Mouse (Mus musculus) spleen, postnatal 14 days (tissue): ENCODE data around the gene Tmem9.

ENCODE experiments used
- DNase-seq, 2 experiments: peaks; one replicate each; pipeline ENCODE4 v3.0.0; 2021 to 2022; ENCODE audit warnings: low spot score in 2 of 2

Gene Tmem9

GRCm38 (mm10) chr1:136007211-136008158 lies at the start of gene Tmem9:
TSS of gene Tmem9 (plus strand) at chr1:136008150.
- peak; percentile 47 to 60 for DNase-seq

GRCm38 (mm10) chr1:135958483-135958882 lies 49.5 kb upstream of the Tmem9 start:
- DNase-seq: no peak

- DNase-seq: no peak
Measured at GRCm38 (mm10) chr1:135963177-135963576, 44.8 kb upstream of the Tmem9 start.

GRCm38 (mm10) chr1:135964561-135964960 lies 43.4 kb upstream of the Tmem9 start:
- DNase-seq: no peak

- DNase-seq: no peak
Measured at GRCm38 (mm10) chr1:135967739-135968138, 40.2 kb upstream of the Tmem9 start.

- no peak for DNase-seq
Measured at GRCm38 (mm10) chr1:135970486-135970885, 37.5 kb upstream of the Tmem9 start.

GRCm38 (mm10) chr1:135972576-135972975 lies 35.4 kb upstream of the Tmem9 start:
- DNase-seq: no peak

GRCm38 (mm10) chr1:135984105-135984504 lies 23.8 kb upstream of the Tmem9 start:
- DNase-seq: no peak

GRCm38 (mm10) chr1:135989876-135990275 lies 18.1 kb upstream of the Tmem9 start:
- DNase-seq: no peak

- no peak for DNase-seq
Measured at GRCm38 (mm10) chr1:135993470-135993869, 14.5 kb upstream of the Tmem9 start.

GRCm38 (mm10) chr1:135997537-135997936 lies 10.4 kb upstream of the Tmem9 start:
- no peak for DNase-seq

GRCm38 (mm10) chr1:135999720-136000287 lies 8.1 kb upstream of the Tmem9 start:
- no peak for DNase-seq

GRCm38 (mm10) chr1:136001438-136001837 lies 6.5 kb upstream of the Tmem9 start:
- no peak for DNase-seq

GRCm38 (mm10) chr1:136006292-136006748 lies 1.6 kb upstream of the Tmem9 start, which contains the start of gene Igfn1:
TSS of gene Igfn1 (minus strand) at chr1:136006342.
- DNase-seq: no peak

- DNase-seq: no peak
Measured at GRCm38 (mm10) chr1:136008159-136008533, 196 bp downstream of the Tmem9 start.

GRCm38 (mm10) chr1:136010247-136010646 lies 2.3 kb downstream of the Tmem9 start:
- no peak for DNase-seq

- DNase-seq: no peak
Measured at GRCm38 (mm10) chr1:136013513-136013912, 5.6 kb downstream of the Tmem9 start.

GRCm38 (mm10) chr1:136014796-136015502 lies 7.0 kb downstream of the Tmem9 start:
- no peak for DNase-seq

GRCm38 (mm10) chr1:136017307-136017706 lies 9.4 kb downstream of the Tmem9 start:
- DNase-seq: no peak

GRCm38 (mm10) chr1:136017907-136018313 lies 10.0 kb downstream of the Tmem9 start:
- DNase-seq: peak; percentile 73 to 82

GRCm38 (mm10) chr1:136018390-136019189 lies 10.6 kb downstream of the Tmem9 start:
- peak; percentile 25 to 31 for DNase-seq
